Mouse (Mus musculus) skeletal muscle tissue, adult 2 months (tissue): ENCODE measurements around the gene Atg16l1.
A peak's percentile ranks its signal among the peaks of the same experiment; 100 is the strongest.
"Not testable (repeated sequence)": the region's sequence is repeated elsewhere in the genome, so short reads cannot be mapped to it uniquely, and the experiment has no call there.

Experiments
- DNase-seq: peaks from one replicate; pipeline ENCODE4 v3.0.0-alpha.2; 2012; ENCODE audit warnings: low read depth, low spot score

Gene Atg16l1

DNA sequence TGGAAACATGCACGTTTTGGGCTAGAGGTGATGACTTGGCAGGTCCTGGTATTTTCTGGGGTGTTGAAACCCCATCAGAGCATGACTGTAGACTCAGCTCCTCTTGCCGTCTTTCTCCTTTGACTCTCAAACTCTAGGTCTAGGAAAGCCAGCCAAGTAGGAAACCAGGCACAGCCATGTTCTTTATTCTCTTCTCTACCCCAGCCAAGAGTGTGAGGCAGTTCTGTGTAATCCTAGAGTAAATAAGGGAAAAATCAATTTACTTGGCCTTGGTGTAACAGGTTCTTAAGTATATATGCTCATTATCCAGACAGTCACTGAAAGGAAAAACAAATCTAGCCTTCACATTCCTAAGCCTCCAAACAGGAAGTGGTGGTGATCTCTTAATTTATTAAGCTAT is 17.7 kb downstream of the Atg16l1 start:
- no peak for DNase-seq

DNA sequence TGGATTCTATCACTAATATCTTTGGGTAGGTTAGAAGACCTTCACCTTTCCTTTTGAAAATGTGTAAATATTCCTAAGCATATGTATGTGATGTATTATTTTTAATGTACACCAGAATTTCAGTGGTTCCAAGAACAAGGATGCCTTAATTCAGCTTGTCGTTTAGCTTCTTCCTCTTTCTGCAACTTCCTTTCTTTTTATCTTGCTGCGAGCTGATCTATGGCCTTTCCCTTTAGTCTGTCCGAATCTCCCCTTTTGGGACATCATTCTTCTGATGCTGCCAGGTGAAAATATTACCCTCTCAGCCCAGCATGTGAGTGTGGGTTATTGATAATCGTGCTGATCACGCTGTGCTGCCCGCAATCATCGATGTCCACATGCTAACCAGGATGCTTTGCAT is 19.2 kb downstream of the Atg16l1 start:
- no peak for DNase-seq

DNA sequence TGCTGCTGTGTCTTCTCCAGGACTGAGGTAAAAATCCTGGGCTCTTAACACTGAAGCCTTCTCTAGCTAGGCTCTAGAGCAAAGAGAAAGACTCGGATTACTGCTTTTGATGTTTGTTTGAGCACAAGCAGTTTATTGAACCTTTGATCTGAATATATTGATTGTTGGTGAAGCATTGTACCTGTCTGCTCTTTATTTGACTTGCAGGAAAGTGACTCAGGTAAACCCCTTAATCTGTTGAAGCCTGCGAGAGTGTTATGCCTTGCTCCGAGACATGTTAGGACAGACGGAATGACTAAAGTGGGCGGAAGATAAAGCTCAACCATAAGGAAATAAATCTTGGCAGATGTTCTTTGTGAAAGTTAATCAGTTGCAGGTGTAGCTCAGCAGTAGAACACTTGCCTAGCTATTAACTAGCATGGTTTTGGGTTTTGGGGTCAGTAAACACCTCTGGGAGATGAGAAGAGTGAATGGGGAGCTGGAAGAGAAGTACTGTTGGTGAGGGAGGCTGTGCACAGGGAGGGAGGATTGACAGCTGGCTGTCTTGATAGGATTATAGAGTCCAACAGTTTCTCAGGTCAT is 23.6 kb downstream of the Atg16l1 start:
- no peak for DNase-seq

- no peak for DNase-seq
Observed at GRCm38 (mm10) chr1:87785703-87786102, 30.0 kb downstream of the Atg16l1 start.

DNA sequence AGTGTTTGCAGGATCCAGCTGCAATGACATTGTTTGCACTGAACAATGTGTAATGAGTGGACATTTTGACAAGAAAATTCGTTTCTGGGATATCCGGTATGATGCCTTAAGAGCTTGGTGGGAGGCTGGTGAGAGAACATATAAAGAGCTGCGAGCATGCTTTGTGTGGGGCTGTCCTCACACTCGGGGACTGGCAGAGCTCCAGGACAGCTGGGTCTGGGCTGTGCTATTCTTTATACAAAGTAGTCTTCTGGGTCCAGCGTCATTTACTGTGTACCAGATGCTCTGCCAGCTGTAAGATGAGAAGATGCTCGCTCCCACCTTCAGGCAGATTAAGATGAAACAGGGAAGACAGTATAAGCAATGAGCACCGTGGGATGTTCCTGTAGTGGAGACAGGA is 30.6 kb downstream of the Atg16l1 start:
- peak; percentile 17 for DNase-seq

GRCm38 (mm10) chr1:87789665-87790064 is 34.0 kb downstream of the Atg16l1 start:
- no peak for DNase-seq

DNA sequence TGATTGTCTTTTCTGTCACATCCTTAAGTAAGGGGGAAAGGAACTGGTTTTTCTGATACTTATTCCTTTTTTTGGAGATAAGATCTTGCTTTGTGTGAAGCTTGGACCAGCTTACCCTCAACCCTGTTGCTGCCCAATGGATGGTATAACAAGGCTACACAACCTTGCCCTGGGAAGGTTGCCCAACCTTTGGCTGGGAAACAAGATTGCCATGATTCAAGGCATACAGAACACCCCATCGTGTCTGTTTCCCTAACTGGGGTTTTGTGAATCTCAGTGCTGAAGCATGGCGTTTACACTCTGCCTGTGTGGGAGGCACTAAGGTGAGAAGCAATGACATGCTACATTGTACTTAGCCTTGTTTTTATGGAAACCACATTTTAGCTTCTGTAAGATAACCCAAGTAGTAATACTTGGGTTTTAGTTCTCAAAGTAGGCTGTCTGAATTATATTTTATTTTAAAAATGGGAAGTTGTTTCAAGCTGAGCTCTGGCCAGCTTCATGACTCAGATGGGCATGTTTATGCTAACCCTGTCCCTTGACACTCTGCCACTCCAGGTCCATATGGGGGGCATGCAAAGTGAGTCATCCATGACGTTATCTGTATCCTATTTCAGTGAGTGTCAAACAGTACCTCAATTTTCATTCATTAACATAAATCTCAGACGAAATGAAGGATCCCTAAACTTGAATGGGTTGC is 36.9 kb downstream of the Atg16l1 start:
- no peak for DNase-seq

DNA sequence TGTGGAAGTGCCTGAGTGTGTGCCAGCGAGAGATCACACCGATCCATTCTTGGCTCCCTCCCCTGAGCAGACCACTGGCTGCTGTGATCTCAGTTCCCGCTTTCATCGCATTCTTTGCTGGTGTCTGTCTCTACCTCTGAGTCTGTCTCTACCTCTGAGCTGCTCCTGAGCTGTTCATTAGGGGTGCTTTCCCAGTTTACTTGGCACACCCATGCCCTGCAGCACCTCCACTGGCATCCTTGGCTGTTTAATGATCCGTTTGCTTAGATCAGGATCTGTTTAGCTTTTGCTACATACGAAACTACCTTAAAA is 37.4 kb downstream of the Atg16l1 start:
- DNase-seq: no peak

GRCm38 (mm10) chr1:87797702-87798101 is 42.0 kb downstream of the Atg16l1 start:
- DNase-seq: no peak

GRCm38 (mm10) chr1:87798306-87798705 is 42.6 kb downstream of the Atg16l1 start:
- peak; percentile 22 for DNase-seq

- no peak for DNase-seq
Observed at GRCm38 (mm10) chr1:87803576-87803975, 47.9 kb downstream of the Atg16l1 start, which contains the start of gene Sag. TSS of gene Sag (plus strand) at chr1:87803680.

GRCm38 (mm10) chr1:87807751-87808150 is 52.1 kb downstream of the Atg16l1 start:
- DNase-seq: no peak

DNA sequence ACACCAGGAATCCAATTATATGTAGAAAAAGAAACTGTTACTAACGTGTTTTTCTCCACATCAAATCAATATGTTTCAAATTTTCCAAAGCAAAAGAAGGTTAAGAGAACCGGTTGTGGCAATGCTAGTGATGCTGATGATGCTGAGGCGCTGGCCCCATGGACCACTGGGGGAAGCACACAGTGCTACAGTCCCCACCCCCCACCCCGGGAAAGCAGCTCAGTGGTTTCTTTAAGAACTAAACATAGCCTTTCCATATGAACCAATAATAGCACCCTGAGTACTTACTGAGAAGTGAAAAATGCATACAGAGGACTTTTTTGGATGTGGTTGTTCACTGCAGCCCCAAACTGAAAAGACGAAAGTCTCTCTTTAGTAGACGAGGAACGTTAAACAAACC is 55.7 kb downstream of the Atg16l1 start:
- no peak for DNase-seq

GRCm38 (mm10) chr1:87812061-87812460 is 56.4 kb downstream of the Atg16l1 start:
- DNase-seq: no peak

- no peak for DNase-seq
Observed at GRCm38 (mm10) chr1:87813155-87813554, 57.5 kb downstream of the Atg16l1 start.

- no peak for DNase-seq
Observed at GRCm38 (mm10) chr1:87813681-87814080, 58.0 kb downstream of the Atg16l1 start.

GRCm38 (mm10) chr1:87824420-87824995 is 68.8 kb downstream of the Atg16l1 start:
- DNase-seq: no peak

- DNase-seq: no peak
Observed at GRCm38 (mm10) chr1:87825281-87825680, 69.6 kb downstream of the Atg16l1 start.

DNA sequence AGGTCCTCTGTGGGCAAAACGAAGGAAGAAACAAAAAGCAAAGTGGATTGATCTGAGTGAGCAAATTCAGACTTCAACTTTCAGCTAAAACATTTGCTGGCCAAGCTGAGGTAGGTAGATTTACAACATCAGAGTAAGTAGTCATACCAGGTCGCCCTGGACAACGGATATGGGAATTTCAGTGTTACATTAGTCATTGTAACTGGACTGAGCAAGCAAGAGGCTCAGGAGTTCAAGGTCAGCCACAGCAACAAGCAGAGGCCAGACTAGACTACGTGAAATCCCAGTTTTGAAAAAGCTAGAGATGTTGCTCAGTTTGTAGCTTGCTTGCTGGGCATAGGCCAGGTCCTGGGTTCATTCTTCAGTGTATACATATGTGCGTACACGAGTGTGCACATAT is 70.3 kb downstream of the Atg16l1 start:
- no peak for DNase-seq

DNA sequence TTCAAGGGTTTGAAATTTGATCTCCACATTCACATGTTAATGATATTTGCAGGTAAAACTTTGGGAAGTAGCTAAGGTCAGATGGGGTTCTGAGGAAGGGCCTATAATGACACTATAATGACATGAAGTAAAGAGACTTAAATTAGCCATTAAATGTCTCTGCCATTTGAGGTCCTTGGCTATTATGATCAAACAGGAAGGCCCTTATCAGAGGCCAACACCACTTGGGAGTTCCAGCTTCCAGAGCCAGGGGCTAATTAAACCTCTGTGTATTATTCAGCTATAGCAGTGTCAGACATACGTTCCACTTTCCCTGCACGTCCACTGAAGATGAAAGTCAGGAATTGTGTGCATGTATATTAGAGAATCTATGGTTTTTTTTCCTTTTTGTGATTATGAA is 70.8 kb downstream of the Atg16l1 start:
- no peak for DNase-seq

DNA sequence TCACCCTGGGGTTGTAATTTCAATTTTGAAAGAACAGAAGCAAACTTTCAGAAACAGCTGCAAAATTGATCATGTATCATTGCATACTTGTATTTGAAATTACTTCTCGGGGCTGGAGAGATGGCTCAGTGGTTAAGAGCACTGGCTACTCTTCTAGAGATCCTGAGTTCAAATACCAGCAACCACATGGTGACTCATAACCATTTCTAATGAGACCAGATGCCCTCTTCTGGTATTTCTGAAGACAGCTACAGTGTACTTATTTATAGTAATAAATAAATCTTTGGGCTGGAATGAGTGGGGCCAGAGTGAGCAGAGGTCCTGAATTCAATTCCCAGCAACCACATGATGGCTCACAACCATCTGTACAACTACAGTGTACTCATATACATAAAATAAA is 71.8 kb downstream of the Atg16l1 start:
- not testable (repeated sequence) for DNase-seq

GRCm38 (mm10) chr1:87828185-87828584 is 72.5 kb downstream of the Atg16l1 start:
- DNase-seq: peak; percentile 78

DNA sequence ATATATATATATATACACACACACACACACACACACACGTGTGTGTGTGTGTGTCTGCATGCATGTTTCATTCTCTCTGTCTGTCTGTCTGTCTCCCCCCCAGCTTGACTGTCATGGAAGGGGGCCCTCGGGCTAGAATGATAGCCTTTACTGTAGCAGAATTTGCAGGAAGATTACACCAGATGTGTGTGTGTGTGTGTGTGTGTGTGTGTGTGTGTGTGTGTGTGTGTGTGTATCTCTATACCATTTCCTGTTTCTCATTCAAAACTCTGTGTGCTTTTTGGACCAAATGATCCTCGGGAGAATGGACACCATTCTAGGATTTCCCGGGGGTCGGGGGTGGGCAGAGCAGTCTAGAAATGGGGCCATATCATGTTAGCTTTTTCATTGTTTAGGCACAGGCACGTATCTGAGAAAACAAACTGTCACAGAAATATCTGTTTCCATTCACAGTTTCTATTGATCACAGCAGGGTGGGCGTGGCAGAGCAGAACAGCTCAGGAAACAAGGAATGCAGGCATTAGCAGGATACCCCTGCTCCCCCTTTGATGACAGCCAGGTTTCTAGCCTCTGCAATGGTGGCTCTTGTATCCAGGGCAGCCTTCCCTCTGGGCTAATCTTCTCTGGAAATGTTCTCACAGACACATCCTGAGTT is 73.4 kb downstream of the Atg16l1 start:
- no peak for DNase-seq
